Mouse (Mus musculus): ENCODE results near the gene Zbtb9. TPM values are rescaled to one million over a fixed set of nuclear protein-coding genes. Genes with fewer than 3 reads are reported as not detected.
A peak's percentile ranks its signal among the peaks of the same experiment; 100 is the strongest.

Gene Zbtb9
- polyA plus RNA-seq, 1 experiment from 2014 or later: 13.7 TPM

- H3K36me3 ChIP-seq (ENCODE audit: control insufficient read depth, insufficient read depth, low read length): no peaks in the 10 kb centered on the region
- no peak for ATAC-seq (replicated peaks; ENCODE audit: low FRiP score)
- H3K4me3 ChIP-seq (ENCODE audit: low read depth, low read length): no peak overlapping the region
- no peak overlapping the region for H3K4me2 ChIP-seq (ENCODE audit: low read depth, low read length, severe bottlenecking)
- H3K4me1 ChIP-seq (replicated peaks; ENCODE audit: control insufficient read depth, insufficient read depth, low read length): no peaks in the 10 kb centered on the region
- no peaks in the 10 kb centered on the region; the same call in 1 of the 2 replicates for H3K9me3 ChIP-seq (ENCODE audit: control insufficient read depth, low read length)
- H3K9ac ChIP-seq (ENCODE audit: low read length): no peak overlapping the region
- 52% methylated on average over 19 of the region's 19 CpGs for WGBS
- DNase-seq (ENCODE audit: low spot score): no peak
- no peaks in the 10 kb centered on the region for H3K27me3 ChIP-seq (ENCODE audit: control insufficient read depth, insufficient read depth, low read length)
- no peak overlapping the region for H3K27ac ChIP-seq (ENCODE audit: low read depth, low read length)
Observed at GRCm38 (mm10) chr17:27004903-27005485, 32.0 kb downstream of the Zbtb9 start.

- Histone ChIP-seq H3K4me3 (ENCODE audit: low read depth, low read length) (no peak overlapping the region), H3K4me2 (ENCODE audit: low read depth, low read length, severe bottlenecking) (no peak overlapping the region), H3K9ac (ENCODE audit: low read length) (no peak overlapping the region), H3K36me3 (ENCODE audit: control insufficient read depth, insufficient read depth, low read length) (no peaks in the 10 kb centered on the region), H3K9me3 (ENCODE audit: control insufficient read depth, low read length) (no peaks in the 10 kb centered on the region; the same call in 1 of the 2 replicates), H3K4me1 (replicated peaks; ENCODE audit: control insufficient read depth, insufficient read depth, low read length) (no peaks in the 10 kb centered on the region), H3K27ac (ENCODE audit: low read depth, low read length) (no peak overlapping the region), H3K27me3 (ENCODE audit: control insufficient read depth, insufficient read depth, low read length) (no peaks in the 10 kb centered on the region)
- DNase-seq (ENCODE audit: low spot score): no peak
- ATAC-seq (replicated peaks; ENCODE audit: low FRiP score): no peak
- 70% methylated on average over 11 of the region's 11 CpGs for WGBS
Observed at GRCm38 (mm10) chr17:27005644-27006043, 32.7 kb downstream of the Zbtb9 start.

GRCm38 (mm10) chr17:27008277-27008676 is 35.3 kb downstream of the Zbtb9 start:
- Histone ChIP-seq H3K4me2 (ENCODE audit: low read depth, low read length, severe bottlenecking) (no peak overlapping the region), H3K36me3 (ENCODE audit: control insufficient read depth, insufficient read depth, low read length) (no peaks in the 10 kb centered on the region), H3K27ac (ENCODE audit: low read depth, low read length) (no peak overlapping the region), H3K27me3 (ENCODE audit: control insufficient read depth, insufficient read depth, low read length) (no peaks in the 10 kb centered on the region), H3K9me3 (ENCODE audit: control insufficient read depth, low read length) (no peaks in the 10 kb centered on the region; the same call in 1 of the 2 replicates), H3K4me3 (ENCODE audit: low read depth, low read length) (no peak overlapping the region), H3K9ac (ENCODE audit: low read length) (no peak overlapping the region), H3K4me1 (replicated peaks; ENCODE audit: control insufficient read depth, insufficient read depth, low read length) (no peaks in the 10 kb centered on the region)
- WGBS: 77% methylated on average over 2 of the region's 2 CpGs
- ATAC-seq (replicated peaks; ENCODE audit: low FRiP score) (no peak), DNase-seq (ENCODE audit: low spot score) (no peak)

GRCm38 (mm10) chr17:27011167-27011566 is 38.2 kb downstream of the Zbtb9 start:
- 87% methylated on average over 10 of the region's 10 CpGs for WGBS
- no peaks in the 10 kb centered on the region for H3K36me3 ChIP-seq (ENCODE audit: control insufficient read depth, insufficient read depth, low read length)
- no peak overlapping the region for H3K4me2 ChIP-seq (ENCODE audit: low read depth, low read length, severe bottlenecking)
- no peak overlapping the region for H3K27ac ChIP-seq (ENCODE audit: low read depth, low read length)
- H3K27me3 ChIP-seq (ENCODE audit: control insufficient read depth, insufficient read depth, low read length): no peaks in the 10 kb centered on the region
- H3K9ac ChIP-seq (ENCODE audit: low read length): no peak overlapping the region
- no peak overlapping the region for H3K4me3 ChIP-seq (ENCODE audit: low read depth, low read length)
- DNase-seq (ENCODE audit: low spot score): no peak
- no peaks in the 10 kb centered on the region for H3K9me3 ChIP-seq (ENCODE audit: control insufficient read depth, low read length)
- H3K4me1 ChIP-seq (replicated peaks; ENCODE audit: control insufficient read depth, insufficient read depth, low read length): no peaks in the 10 kb centered on the region
- no peak for ATAC-seq (replicated peaks; ENCODE audit: low FRiP score)

GRCm38 (mm10) chr17:27011998-27012672 is 39.2 kb downstream of the Zbtb9 start:
- H3K9ac ChIP-seq (ENCODE audit: low read length): no peak overlapping the region
- no peak for ATAC-seq (replicated peaks; ENCODE audit: low FRiP score)
- H3K9me3 ChIP-seq (ENCODE audit: control insufficient read depth, low read length): no peaks in the 10 kb centered on the region
- H3K27me3 ChIP-seq (ENCODE audit: control insufficient read depth, insufficient read depth, low read length): no peaks in the 10 kb centered on the region
- H3K4me3 ChIP-seq (ENCODE audit: low read depth, low read length): no peak overlapping the region
- no peaks in the 10 kb centered on the region for H3K36me3 ChIP-seq (ENCODE audit: control insufficient read depth, insufficient read depth, low read length)
- H3K4me1 ChIP-seq (replicated peaks; ENCODE audit: control insufficient read depth, insufficient read depth, low read length): no peaks in the 10 kb centered on the region
- no peak for DNase-seq (ENCODE audit: low spot score)
- no peak overlapping the region for H3K4me2 ChIP-seq (ENCODE audit: low read depth, low read length, severe bottlenecking)
- no peak overlapping the region for H3K27ac ChIP-seq (ENCODE audit: low read depth, low read length)
- 69% methylated on average over 14 of the region's 14 CpGs for WGBS

GRCm38 (mm10) chr17:27012909-27013308 is 39.9 kb downstream of the Zbtb9 start:
- H3K4me2 ChIP-seq (ENCODE audit: low read depth, low read length, severe bottlenecking): no peak overlapping the region
- H3K9ac ChIP-seq (ENCODE audit: low read length): no peak overlapping the region
- H3K9me3 ChIP-seq (ENCODE audit: control insufficient read depth, low read length): no peaks in the 10 kb centered on the region
- H3K36me3 ChIP-seq (ENCODE audit: control insufficient read depth, insufficient read depth, low read length): no peaks in the 10 kb centered on the region
- no peak overlapping the region for H3K27ac ChIP-seq (ENCODE audit: low read depth, low read length)
- ATAC-seq (replicated peaks; ENCODE audit: low FRiP score): no peak
- no peak for DNase-seq (ENCODE audit: low spot score)
- 58% methylated on average over 6 of the region's 6 CpGs for WGBS
- H3K27me3 ChIP-seq (ENCODE audit: control insufficient read depth, insufficient read depth, low read length): no peaks in the 10 kb centered on the region
- no peaks in the 10 kb centered on the region for H3K4me1 ChIP-seq (replicated peaks; ENCODE audit: control insufficient read depth, insufficient read depth, low read length)
- no peak overlapping the region for H3K4me3 ChIP-seq (ENCODE audit: low read depth, low read length)

GRCm38 (mm10) chr17:27017564-27018499 is 44.9 kb downstream of the Zbtb9 start:
- H3K9ac ChIP-seq (ENCODE audit: low read length): peak overlapping the region; percentile 62
- WGBS: 10% methylated on average over 34 of the region's 34 CpGs
- peak; percentile 64 for ATAC-seq (replicated peaks; ENCODE audit: low FRiP score)

GRCm38 (mm10) chr17:27018555-27019196 is 45.7 kb downstream of the Zbtb9 start:
- no peak for DNase-seq (ENCODE audit: low spot score)
- 38% methylated on average over 12 of the region's 12 CpGs for WGBS
- no peak for ATAC-seq (replicated peaks; ENCODE audit: low FRiP score)

More at GRCm38 (mm10) chr17:27017564-27018499, 44.9 kb downstream of the Zbtb9 start:
- Histone ChIP-seq H3K9me3 (ENCODE audit: control insufficient read depth, low read length) (no peaks in the 10 kb centered on the region), H3K27me3 (ENCODE audit: control insufficient read depth, insufficient read depth, low read length) (no peaks in the 10 kb centered on the region), H3K27ac (ENCODE audit: low read depth, low read length) (no peak overlapping the region), H3K4me2 (ENCODE audit: low read depth, low read length, severe bottlenecking) (peak overlapping the region; percentile 69), H3K4me3 (ENCODE audit: low read depth, low read length) (peak overlapping the region; percentile 35), H3K36me3 (ENCODE audit: control insufficient read depth, insufficient read depth, low read length) (peaks cover 6% of the 10 kb centered on the region; the same call in 1 of the 2 replicates), H3K4me1 (replicated peaks; ENCODE audit: control insufficient read depth, insufficient read depth, low read length) (peaks cover 3% of the 10 kb centered on the region; the same call in 1 of the 2 replicates)
- peak; percentile 91 for DNase-seq (ENCODE audit: low spot score)

More at GRCm38 (mm10) chr17:27018555-27019196, 45.7 kb downstream of the Zbtb9 start:
- H3K27me3 ChIP-seq (ENCODE audit: control insufficient read depth, insufficient read depth, low read length): no peaks in the 10 kb centered on the region
- no peak overlapping the region for H3K27ac ChIP-seq (ENCODE audit: low read depth, low read length)
- H3K4me1 ChIP-seq (replicated peaks; ENCODE audit: control insufficient read depth, insufficient read depth, low read length): peaks cover 3% of the 10 kb centered on the region; the same call in 1 of the 2 replicates
- H3K9me3 ChIP-seq (ENCODE audit: control insufficient read depth, low read length): no peaks in the 10 kb centered on the region
- peak overlapping the region; percentile 69 for H3K4me2 ChIP-seq (ENCODE audit: low read depth, low read length, severe bottlenecking)
- peak overlapping the region; percentile 35 for H3K4me3 ChIP-seq (ENCODE audit: low read depth, low read length)
- H3K36me3 ChIP-seq (ENCODE audit: control insufficient read depth, insufficient read depth, low read length): peaks cover 6% of the 10 kb centered on the region; the same call in 1 of the 2 replicates
- H3K9ac ChIP-seq (ENCODE audit: low read length): peak overlapping the region; percentile 62; the same call in 1 of the 2 replicates

Measured in forebrain, embryonic 11.5 days (tissue).